In genomic region chr9:25051901-25052300, GRCm38 (mm10) we compare ENCODE assay signal across 46 mouse cellular contexts. TPM values are rescaled to one million over a fixed set of nuclear protein-coding genes. Genes with fewer than 3 reads are reported as not detected.
"Had no signal": no experiment of that assay in that cellular context is flagged by ENCODE, and none has a peak within 500 bp of the region (broad histone marks: within the 10 kb centered on the region; RNA-seq: fewer than 3 reads in every experiment).

No protein-coding gene starts in this region.

- H3K9me3 ChIP-seq: limb, embryonic 10.5 days; limb, embryonic 12.5 days; limb, embryonic 13.5 days; limb, embryonic 15.5 days; liver, embryonic 12.5 days; liver, embryonic 13.5 days; liver, embryonic 15.5 days; lung, embryonic 15.5 days; midbrain, embryonic 10.5 days; midbrain, embryonic 12.5 days; midbrain, embryonic 13.5 days; midbrain, embryonic 15.5 days; neural tube, embryonic 12.5 days had no signal

- DNase-seq: left cerebral cortex, postnatal 4 days; liver; liver, embryonic 13.5 days; liver, postnatal 0 days; lung, adult 18-20 months; lung, adult 2 months; lung, embryonic 14.5 days; lung, postnatal 10 days; lung, postnatal 14 days; lung, postnatal 36 days; lung, postnatal 4 days; midbrain, embryonic 14.5 days had no signal

- H3K27ac ChIP-seq: limb, embryonic 10.5 days; limb, embryonic 12.5 days; limb, embryonic 13.5 days; limb, embryonic 15.5 days; liver, embryonic 12.5 days; liver, embryonic 13.5 days; liver, embryonic 14.5 days; liver, embryonic 15.5 days; lung, embryonic 15.5 days; macrophage; midbrain, embryonic 10.5 days; midbrain, embryonic 12.5 days; midbrain, embryonic 13.5 days; midbrain, embryonic 15.5 days; neural tube, embryonic 12.5 days had no signal

- ATAC-seq: liver, embryonic 12.5 days; liver, postnatal 0 days; lung, postnatal 0 days; midbrain, embryonic 13.5 days; midbrain, embryonic 15.5 days; midbrain, embryonic 16.5 days had no signal

- H3K36me3 ChIP-seq: limb, embryonic 10.5 days; limb, embryonic 12.5 days; limb, embryonic 13.5 days; limb, embryonic 15.5 days; liver, embryonic 12.5 days; liver, embryonic 13.5 days; liver, embryonic 15.5 days; lung, embryonic 15.5 days; midbrain, embryonic 10.5 days; midbrain, embryonic 12.5 days; midbrain, embryonic 13.5 days; midbrain, embryonic 15.5 days; neural tube, embryonic 12.5 days had no signal

- H3K4me3 ChIP-seq: limb, embryonic 10.5 days; limb, embryonic 12.5 days; limb, embryonic 13.5 days; limb, embryonic 15.5 days; liver, embryonic 12.5 days; liver, embryonic 13.5 days; liver, embryonic 15.5 days; lung, embryonic 15.5 days; midbrain, embryonic 10.5 days; midbrain, embryonic 12.5 days; midbrain, embryonic 13.5 days; midbrain, embryonic 15.5 days; myocyte; neural tube, embryonic 12.5 days had no signal

- H3K27me3 ChIP-seq: limb, embryonic 15.5 days; liver, embryonic 12.5 days; liver, embryonic 13.5 days; liver, embryonic 15.5 days; lung, embryonic 15.5 days; midbrain, embryonic 12.5 days; midbrain, embryonic 13.5 days; midbrain, embryonic 15.5 days; neural tube, embryonic 12.5 days had no signal

- H3K4me1 ChIP-seq: limb, embryonic 13.5 days; liver, embryonic 15.5 days; midbrain, embryonic 10.5 days; midbrain, embryonic 12.5 days; midbrain, embryonic 15.5 days; neural tube, embryonic 12.5 days had no signal

RNA-seq across cellular contexts. Expression of gene Gm10181, which starts 37.3 kb away (rescaled TPM):
- total RNA-seq: left cerebral cortex, adult 8-10 months; left cerebral cortex, postnatal 10 days; left cerebral cortex, postnatal 14 days; left cerebral cortex, postnatal 25 days; left cerebral cortex, postnatal 36 days; left cerebral cortex, postnatal 4 days; liver, adult 2 months; megakaryocyte progenitor cell, adult 5-6 weeks; megakaryocyte-erythroid progenitor cell, adult 5-6 weeks; midbrain, postnatal 0 days; monocyte, adult 5-6 weeks had no signal
- polyA plus RNA-seq: limb, embryonic 10.5 days; limb, embryonic 11.5 days; limb, embryonic 12.5 days; limb, embryonic 13.5 days; limb, embryonic 14.5 days; limb, embryonic 15.5 days; liver, adult 2 months; liver, embryonic 11.5 days; liver, embryonic 12.5 days; liver, embryonic 13.5 days; liver, embryonic 14.5 days; liver, embryonic 15.5 days; liver, embryonic 16.5 days; liver, postnatal 0 days; lung, adult 2 months; lung, embryonic 14.5 days; lung, embryonic 15.5 days; lung, embryonic 16.5 days; lung, postnatal 0 days; macrophage; midbrain, embryonic 10.5 days; midbrain, embryonic 11.5 days; midbrain, embryonic 12.5 days; midbrain, embryonic 13.5 days; midbrain, embryonic 14.5 days; midbrain, embryonic 15.5 days; midbrain, embryonic 16.5 days; midbrain, postnatal 0 days; myocyte; neural tube, embryonic 11.5 days; neural tube, embryonic 12.5 days had no signal
